Mouse (Mus musculus) small intestine, adult 2 months (tissue): Measurements from ENCODE around the gene Map10. TPM values are rescaled to one million over a fixed set of nuclear protein-coding genes. Genes with fewer than 3 reads are reported as not detected.

Experiments used
- H3K27ac ChIP-seq: fragments of 200-500 bp; 2 replicates; pipeline ENCODE4 v1.5.1; 2012; ENCODE audit warnings: low read depth, low read length, control low read depth, inconsistent platforms; ENCODE audit not compliant: insufficient read depth
- H3K27me3 ChIP-seq: fragments of 200-500 bp; 2 replicates; pipeline ENCODE4 v1.6.1; 2012; ENCODE audit warnings: mild to moderate bottlenecking, moderate library complexity, low read length, inconsistent platforms; ENCODE audit not compliant: control insufficient read depth, insufficient read depth
- H3K36me3 ChIP-seq: fragments of 200-500 bp; 2 replicates; pipeline ENCODE4 v1.6.1; 2012; ENCODE audit warnings: mild to moderate bottlenecking, low read length, control low read depth, inconsistent platforms; ENCODE audit not compliant: control insufficient read depth, insufficient read depth
- H3K4me1 ChIP-seq: fragments of 200-500 bp; 2 replicates; pipeline ENCODE4 v1.6.1; 2012; ENCODE audit warnings: low read length, inconsistent platforms, mixed read lengths; ENCODE audit not compliant: control insufficient read depth, insufficient read depth, insufficient read length
- H3K4me3 ChIP-seq: fragments of 200-500 bp; 2 replicates; pipeline ENCODE4 v1.5.1; 2012; ENCODE audit warnings: low read depth, mild to moderate bottlenecking, control low read depth, inconsistent platforms, low read length, moderate library complexity
- CTCF ChIP-seq: fragments of 200-500 bp; IDR thresholded peaks from 2 replicates; pipeline ENCODE4 v1.5.1; 2012; ENCODE audit warnings: low read depth, mild to moderate bottlenecking, control low read depth, inconsistent platforms, low read length, moderate library complexity, mixed read lengths; ENCODE audit not compliant: insufficient replicate concordance, insufficient read length; ENCODE audit errors: extremely low read depth
- POLR2A ChIP-seq: fragments of 200-500 bp; IDR thresholded peaks from 2 replicates; pipeline ENCODE4 v1.6.1; 2012; ENCODE audit warnings: low read depth, mild to moderate bottlenecking, control low read depth, inconsistent platforms, low read length, moderate library complexity
- WGBS: fragments of 180-500 bp; shearing (Covaris S2); methylation state at CpG from one replicate; pipeline ENCODE4 v1.1.7; 2018; 5-methylcytosine and 5-hydroxymethylcytosine counted together
- polyA plus RNA-seq: library from polyadenylated mRNA; depleted of rRNA; stranded (reverse); fragments of >200 nt; gene quantifications from 2 replicates; pipeline ENCODE4 v1.2.3, GENCODE M21; 2012

Map10 gene
- polyA plus RNA-seq, 1 experiment, result 0.93 TPM

DNA sequence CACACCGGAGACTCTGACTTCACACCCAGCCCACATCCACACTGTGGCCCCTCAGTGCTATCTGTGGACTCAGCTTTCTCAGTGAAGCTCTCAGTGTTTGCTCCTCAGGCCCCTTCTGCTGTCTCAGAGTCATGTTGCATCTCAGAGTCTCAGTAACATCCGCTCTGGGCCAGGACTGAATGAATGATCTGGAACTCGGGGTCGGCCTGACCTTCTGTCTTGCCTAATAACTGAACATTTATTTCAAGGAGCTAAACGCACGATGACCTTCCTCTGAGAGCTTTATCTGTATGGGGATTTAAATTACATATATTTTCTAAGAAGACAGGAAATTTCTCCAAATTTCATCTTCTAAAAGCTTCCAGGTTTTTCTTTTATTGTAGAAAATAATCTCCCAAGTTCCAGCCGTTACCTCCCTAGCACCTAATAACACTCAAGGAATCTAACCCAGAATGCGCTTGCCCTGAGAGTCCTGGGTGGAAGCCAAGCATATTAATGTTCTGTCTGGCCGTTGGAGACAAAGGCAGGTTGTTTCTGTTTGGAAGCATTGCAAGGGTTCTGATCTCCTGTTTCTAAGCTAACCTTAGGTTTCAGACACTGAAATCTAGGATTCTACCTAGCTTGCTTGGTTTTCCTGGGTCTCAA, 16.7 kb downstream of the Map10 start:
- no peak for TF ChIP-seq POLR2A
- TF ChIP-seq CTCF, result no peak
- Histone ChIP-seq H3K4me1 (no peaks in the 10 kb centered on the region), H3K27me3 (no peaks in the 10 kb centered on the region), H3K36me3 (no peaks in the 10 kb centered on the region), H3K4me3 (no peak overlapping the region), H3K27ac (no peak overlapping the region)
- 62% methylated on average over 9 of the region's 9 CpGs for WGBS

- Histone ChIP-seq H3K27me3 (no peaks in the 10 kb centered on the region), H3K36me3 (no peaks in the 10 kb centered on the region), H3K4me1 (no peaks in the 10 kb centered on the region), H3K27ac (no peak overlapping the region), H3K4me3 (no peak overlapping the region)
- WGBS, result 80% methylated on average over 15 of the region's 15 CpGs
- TF ChIP-seq CTCF (no peak), POLR2A (no peak)
Observed at GRCm38 (mm10) chr8:125690166-125690915, 20.7 kb downstream of the Map10 start.

DNA sequence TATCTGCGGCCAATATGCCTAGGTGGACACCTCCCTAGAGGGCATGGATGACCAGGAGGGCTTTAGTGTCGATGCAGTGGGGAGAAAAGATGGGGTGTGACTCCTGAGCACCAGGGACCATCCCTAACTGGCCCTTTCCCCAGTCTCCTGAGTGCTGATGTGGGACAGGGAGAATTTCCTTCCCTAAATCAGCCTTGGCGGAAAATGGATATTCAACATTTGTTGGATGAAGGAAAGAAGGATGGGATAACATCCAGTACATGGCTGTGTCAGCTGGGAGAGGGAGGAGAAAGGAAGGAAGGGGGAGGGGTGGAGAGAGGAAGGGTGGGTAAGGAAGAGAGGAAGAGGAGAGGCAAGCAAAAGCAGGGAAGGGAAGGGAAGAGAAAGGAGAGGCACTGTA, 21.3 kb downstream of the Map10 start:
- TF ChIP-seq CTCF (no peak), POLR2A (no peak)
- H3K4me1 ChIP-seq, result no peaks in the 10 kb centered on the region
- no peak overlapping the region for H3K4me3 ChIP-seq
- no peak overlapping the region for H3K27ac ChIP-seq
- no peaks in the 10 kb centered on the region for H3K36me3 ChIP-seq
- no peaks in the 10 kb centered on the region for H3K27me3 ChIP-seq
- 81% methylated on average over 3 of the region's 3 CpGs for WGBS

DNA sequence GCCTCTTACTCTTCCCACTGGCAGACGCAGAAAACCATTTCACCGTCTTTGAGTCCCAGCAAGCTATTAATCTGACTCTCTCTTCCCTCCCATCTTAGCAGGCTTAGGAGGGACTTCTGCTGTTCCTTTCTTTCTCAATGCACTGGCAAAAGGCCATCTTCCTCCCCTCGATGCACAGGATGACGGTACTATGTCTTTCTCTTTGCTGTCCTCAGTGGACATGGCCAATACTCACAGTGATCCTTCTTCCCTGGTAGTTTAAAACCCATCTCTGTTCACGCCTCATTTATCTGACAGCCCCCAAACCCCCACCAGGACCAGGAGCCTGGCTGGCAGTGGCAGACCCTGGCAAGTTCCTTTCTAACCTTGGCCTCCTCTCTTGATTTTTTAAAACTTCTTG, 22.8 kb downstream of the Map10 start:
- TF ChIP-seq CTCF (no peak), POLR2A (no peak)
- WGBS, result 65% methylated on average over 5 of the region's 5 CpGs
- Histone ChIP-seq H3K4me3 (no peak overlapping the region), H3K27ac (no peak overlapping the region), H3K36me3 (no peaks in the 10 kb centered on the region), H3K4me1 (no peaks in the 10 kb centered on the region), H3K27me3 (no peaks in the 10 kb centered on the region)

GRCm38 (mm10) chr8:125693197-125693596, 23.6 kb downstream of the Map10 start:
- no peak for TF ChIP-seq CTCF
- no peak for TF ChIP-seq POLR2A
- H3K4me3 ChIP-seq, result no peak overlapping the region
- no peaks in the 10 kb centered on the region for H3K36me3 ChIP-seq
- H3K4me1 ChIP-seq, result no peaks in the 10 kb centered on the region
- 72% methylated on average over 3 of the region's 3 CpGs for WGBS
- no peak overlapping the region for H3K27ac ChIP-seq
- no peaks in the 10 kb centered on the region for H3K27me3 ChIP-seq

- WGBS, result 88% methylated on average over 6 of the region's 6 CpGs
Observed at GRCm38 (mm10) chr8:125695951-125696350, 26.3 kb downstream of the Map10 start.

DNA sequence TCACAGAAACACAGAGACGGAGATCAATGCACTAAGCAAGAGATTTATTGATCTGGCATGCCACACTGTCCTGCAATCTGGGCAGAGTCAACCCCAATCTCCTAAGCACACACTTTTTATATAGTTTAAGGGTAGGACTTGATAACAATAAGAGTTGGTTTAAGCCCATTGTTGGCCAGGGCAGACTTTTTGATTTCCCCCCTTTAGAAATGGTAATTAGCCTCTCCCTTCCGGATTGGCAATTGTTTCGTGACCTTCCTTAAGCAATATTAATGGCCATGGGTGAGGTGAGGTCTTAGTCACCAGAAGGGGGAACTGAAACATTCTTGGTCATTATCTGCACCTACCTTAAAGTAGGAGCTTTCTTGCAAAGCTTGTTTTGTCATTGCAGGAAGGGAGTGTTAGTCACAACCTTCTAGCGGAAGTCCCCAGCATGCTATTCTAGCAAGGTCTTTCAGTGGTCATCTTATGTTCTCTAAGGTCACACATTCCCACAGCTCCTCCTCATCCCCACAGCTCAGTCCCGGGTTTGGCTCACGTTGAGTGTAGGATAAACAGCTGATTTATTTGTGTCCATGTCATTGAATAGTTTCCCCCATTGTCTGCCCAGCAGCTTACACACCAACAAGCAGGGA, 29.9 kb downstream of the Map10 start:
- H3K36me3 ChIP-seq, result no peaks in the 10 kb centered on the region
- H3K4me3 ChIP-seq, result no peak overlapping the region
- H3K27me3 ChIP-seq, result no peaks in the 10 kb centered on the region
- 62% methylated on average over 6 of the region's 6 CpGs for WGBS
- no peak overlapping the region for H3K27ac ChIP-seq
- H3K4me1 ChIP-seq, result no peaks in the 10 kb centered on the region
- no peak for TF ChIP-seq CTCF
- no peak for TF ChIP-seq POLR2A

More at GRCm38 (mm10) chr8:125695951-125696350, 26.3 kb downstream of the Map10 start:
- H3K4me3 ChIP-seq, result no peak overlapping the region
- no peaks in the 10 kb centered on the region for H3K36me3 ChIP-seq
- TF ChIP-seq POLR2A (no peak), CTCF (no peak)
- H3K4me1 ChIP-seq, result no peaks in the 10 kb centered on the region
- H3K27me3 ChIP-seq, result no peaks in the 10 kb centered on the region
- no peak overlapping the region for H3K27ac ChIP-seq
